Mouse (Mus musculus): ENCODE data around the gene Tmem19. TPM values are rescaled to one million over a fixed set of nuclear protein-coding genes. Genes with fewer than 3 reads are reported as not detected.
"Not testable (repeated sequence)": the region's sequence is repeated elsewhere in the genome, so short reads cannot be mapped to it uniquely, and the experiment has no call there.

The Tmem19 gene
- polyA plus RNA-seq, 3 experiments from 2014 or later: 35.8 to 43.5 (median 39.4) TPM

GRCm38 (mm10) chr10:115348131-115348530 lies 14.2 kb downstream of the Tmem19 start:
- ATAC-seq: no peak

- no peak for ATAC-seq
These were observed 15.9 kb downstream of the Tmem19 start for GRCm38 (mm10) chr10:115346444-115346843.

DNA sequence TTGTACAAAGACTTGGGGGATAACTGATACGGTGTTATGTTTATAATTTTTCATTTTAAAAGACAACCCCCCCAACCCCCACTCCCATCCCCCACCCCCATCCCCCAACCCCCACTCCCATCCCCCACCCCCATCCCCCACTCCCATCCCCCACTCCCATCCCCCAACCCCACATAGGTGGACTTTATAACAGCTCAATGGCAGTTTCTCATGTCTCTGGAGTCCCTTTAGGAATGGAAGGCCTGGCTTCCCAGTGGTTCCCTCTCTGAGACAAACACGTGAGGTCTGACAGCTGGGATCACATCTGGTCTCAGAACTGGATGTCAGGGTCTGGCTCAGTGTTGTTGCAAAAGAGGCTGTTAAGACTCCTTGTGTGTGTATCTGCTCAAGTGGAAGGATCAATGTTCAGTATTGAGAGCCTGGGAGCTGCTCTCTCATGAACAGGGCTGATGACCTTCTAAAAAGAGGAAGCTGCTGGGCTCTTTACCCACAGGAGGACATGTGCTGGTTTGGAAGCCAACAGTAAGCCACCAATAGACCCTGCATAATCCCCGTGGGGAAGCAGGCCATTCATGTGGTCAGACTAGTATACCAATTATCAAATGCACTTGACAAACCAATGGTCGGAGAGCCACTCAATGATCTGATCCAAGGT lies 19.4 kb downstream of the Tmem19 start:
- no peak for ATAC-seq

DNA sequence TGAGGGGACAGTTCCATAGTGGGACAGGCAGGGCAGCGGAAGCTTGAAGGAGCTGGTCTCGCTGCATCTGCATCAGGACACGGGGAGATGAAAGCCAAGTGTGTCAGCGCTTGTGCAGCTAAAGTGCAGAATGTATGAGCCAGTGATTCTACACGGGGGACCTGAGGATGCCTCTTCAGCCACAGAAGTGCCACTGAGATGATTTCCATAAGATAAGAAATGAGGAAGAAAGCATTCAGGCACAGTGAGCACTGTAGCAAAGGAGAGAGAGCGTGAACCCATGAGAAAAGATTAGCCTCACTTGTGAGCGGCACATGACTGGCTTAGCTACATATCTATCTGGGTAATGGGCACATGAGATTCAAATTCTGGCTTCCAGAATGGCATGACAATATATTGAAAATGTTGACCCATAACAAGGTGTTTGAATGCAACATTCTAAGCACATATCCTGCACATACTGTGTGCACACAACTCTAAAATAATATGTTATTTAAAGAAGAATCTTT lies 22.4 kb downstream of the Tmem19 start:
- no peak for ATAC-seq

GRCm38 (mm10) chr10:115336901-115337300 lies 25.4 kb downstream of the Tmem19 start:
- ATAC-seq: no peak

- no peak for ATAC-seq
These were observed 28.8 kb downstream of the Tmem19 start for GRCm38 (mm10) chr10:115333528-115333927.

DNA sequence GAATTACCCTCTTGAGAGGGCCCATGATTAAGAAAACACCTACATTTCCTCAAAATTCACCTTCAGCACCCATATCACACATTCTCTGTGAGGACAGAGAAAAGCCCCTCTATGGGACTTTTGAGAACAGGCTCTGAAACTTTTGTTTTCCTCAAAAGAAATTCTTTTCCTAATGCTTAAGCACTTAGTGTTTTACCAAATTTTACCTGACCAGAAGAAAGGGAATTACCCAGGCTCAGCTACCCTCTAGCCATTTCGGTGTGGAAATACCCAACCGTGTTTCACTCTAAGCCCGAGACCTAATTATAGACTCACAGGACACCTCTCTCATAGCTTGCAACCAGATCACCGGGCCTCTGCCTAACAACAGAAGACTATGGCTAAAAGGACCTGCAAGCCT lies 29.3 kb downstream of the Tmem19 start:
- peak; percentile 33 for ATAC-seq

GRCm38 (mm10) chr10:115332420-115332952 lies 29.8 kb downstream of the Tmem19 start:
- ATAC-seq: peak; percentile 72

- no peak for ATAC-seq
These were observed 33.2 kb downstream of the Tmem19 start for GRCm38 (mm10) chr10:115329010-115329530.

GRCm38 (mm10) chr10:115328514-115328913 lies 33.8 kb downstream of the Tmem19 start:
- no peak for ATAC-seq

- ATAC-seq: peak; percentile 89
These were observed 39.0 kb downstream of the Tmem19 start for GRCm38 (mm10) chr10:115323295-115323694.

GRCm38 (mm10) chr10:115321317-115322035 lies 40.8 kb downstream of the Tmem19 start:
- ATAC-seq: no peak

- not testable (repeated sequence) for ATAC-seq
These were observed 43.9 kb downstream of the Tmem19 start for GRCm38 (mm10) chr10:115318388-115318787.

- ATAC-seq: no peak
These were observed 46.0 kb downstream of the Tmem19 start for GRCm38 (mm10) chr10:115316313-115316712.

- ATAC-seq: peak; percentile 66
These were observed 46.7 kb downstream of the Tmem19 start, which contains the start of gene Rab21 for GRCm38 (mm10) chr10:115315473-115316171. Gene Rab21 (minus strand): TSS chr10:115315594.

GRCm38 (mm10) chr10:115314582-115315452 lies 47.5 kb downstream of the Tmem19 start:
- ATAC-seq: peak; percentile 82

DNA sequence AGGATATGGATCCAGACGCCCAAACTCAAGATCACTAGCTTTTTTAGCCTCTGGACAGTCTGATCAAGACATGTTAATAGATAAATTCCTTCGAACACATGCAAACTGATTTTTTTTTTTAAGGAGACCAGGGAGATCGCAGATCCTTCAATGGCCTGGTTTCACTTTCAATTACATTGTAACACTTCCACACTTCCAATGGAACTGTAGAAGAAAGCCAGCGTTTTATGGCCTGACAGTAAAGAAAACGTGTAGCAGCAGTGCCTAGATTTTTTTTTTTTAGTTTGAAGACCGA lies 48.1 kb downstream of the Tmem19 start:
- peak; percentile 12 for ATAC-seq

DNA sequence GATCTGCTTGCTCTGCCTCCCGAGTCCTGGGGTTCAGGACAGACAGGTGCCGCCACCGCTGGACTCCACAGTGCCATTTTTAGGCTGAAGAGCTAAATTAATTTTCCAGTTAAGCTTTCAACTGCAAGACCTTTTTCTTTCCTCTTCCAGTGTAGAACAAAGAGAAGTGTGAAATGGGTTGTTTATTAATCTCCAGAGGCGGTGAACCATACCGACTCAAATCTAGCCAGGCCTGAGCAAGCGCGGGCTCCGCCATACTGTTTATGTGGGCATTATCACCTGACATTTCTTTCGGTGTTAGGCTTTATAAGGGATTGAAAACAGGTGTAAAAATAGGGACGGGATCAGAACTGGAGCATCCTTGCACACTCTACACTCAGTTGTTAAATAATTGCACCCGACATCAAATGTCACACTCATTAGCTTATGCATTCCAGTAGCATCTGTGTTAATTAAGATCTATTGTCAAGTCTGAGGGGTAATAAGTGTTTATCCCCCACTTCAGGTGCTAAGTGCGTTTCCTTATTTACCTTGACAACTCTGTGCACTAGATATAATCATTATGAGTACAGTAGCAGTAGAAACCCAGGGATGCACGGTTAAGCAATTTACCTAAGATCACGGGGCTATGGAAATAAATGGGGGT lies 48.5 kb downstream of the Tmem19 start:
- ATAC-seq: peak; percentile 3

DNA sequence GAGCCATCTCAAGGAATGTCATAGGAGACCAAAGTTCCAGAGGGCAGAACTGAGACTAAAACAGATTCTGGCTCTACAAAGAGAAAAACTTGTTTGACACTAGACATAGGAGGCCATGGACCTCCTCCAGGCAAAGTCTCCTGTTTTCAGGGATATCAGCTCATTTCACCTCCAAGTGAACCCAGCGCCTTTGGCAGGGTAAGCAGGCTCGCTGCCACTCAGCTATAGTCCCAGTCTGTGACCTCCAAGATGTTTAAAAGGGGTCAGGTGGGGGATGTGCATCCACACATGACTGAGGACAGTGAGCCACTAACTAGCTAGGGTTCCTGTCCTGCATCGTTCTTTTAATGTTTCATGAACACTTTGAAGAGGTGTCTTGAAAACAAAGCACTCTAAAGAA lies 49.6 kb downstream of the Tmem19 start:
- no peak for ATAC-seq

- no peak for ATAC-seq
These were observed 50.1 kb downstream of the Tmem19 start for GRCm38 (mm10) chr10:115312194-115312593.

GRCm38 (mm10) chr10:115311263-115311965 lies 50.9 kb downstream of the Tmem19 start:
- no peak for ATAC-seq
